Mouse (Mus musculus) liver, adult (tissue): Measurements from ENCODE around the gene Rgl2.

Experiments used
- GATA4 ChIP-seq: IDR thresholded peaks from 2 replicates; pipeline ENCODE4 v1.6.1; 2014; ENCODE audit warnings: mild to moderate bottlenecking, low read length; ENCODE audit not compliant: insufficient replicate concordance

Rgl2 gene

GRCm38 (mm10) chr17:33953961-33954565 lies 24.7 kb downstream of the Rgl2 start:
- no peak for TF ChIP-seq GATA4

- TF ChIP-seq GATA4 = no peak
Observed at GRCm38 (mm10) chr17:33954646-33955554, 25.6 kb downstream of the Rgl2 start.

- TF ChIP-seq GATA4 = no peak
Observed at GRCm38 (mm10) chr17:33955555-33956214, 26.3 kb downstream of the Rgl2 start, which contains the start of the genes Vps52 and Rps18. Gene Vps52 (plus strand): TSS chr17:33955812. Gene Rps18 (minus strand): TSS chr17:33956001.

- TF ChIP-seq GATA4 = no peak
Observed at GRCm38 (mm10) chr17:33956336-33956735, 27.0 kb downstream of the Rgl2 start.

- no peak for TF ChIP-seq GATA4
Observed at GRCm38 (mm10) chr17:33957493-33957892, 28.1 kb downstream of the Rgl2 start.

- TF ChIP-seq GATA4 = no peak
Observed at GRCm38 (mm10) chr17:33958451-33958850, 29.1 kb downstream of the Rgl2 start.

- TF ChIP-seq GATA4 = no peak
Observed at GRCm38 (mm10) chr17:33959135-33959534, 29.8 kb downstream of the Rgl2 start.

- no peak for TF ChIP-seq GATA4
Observed at GRCm38 (mm10) chr17:33959948-33960347, 30.6 kb downstream of the Rgl2 start.

- no peak for TF ChIP-seq GATA4
Observed at GRCm38 (mm10) chr17:33962876-33963275, 33.5 kb downstream of the Rgl2 start.

GRCm38 (mm10) chr17:33965082-33965845 lies 35.9 kb downstream of the Rgl2 start:
- TF ChIP-seq GATA4 = no peak

- no peak for TF ChIP-seq GATA4
Observed at GRCm38 (mm10) chr17:33965846-33966550, 36.7 kb downstream of the Rgl2 start.

GRCm38 (mm10) chr17:33968489-33968888 lies 39.1 kb downstream of the Rgl2 start:
- no peak for TF ChIP-seq GATA4

GRCm38 (mm10) chr17:33968927-33969326 lies 39.6 kb downstream of the Rgl2 start:
- no peak for TF ChIP-seq GATA4

GRCm38 (mm10) chr17:33969394-33969793 lies 40.1 kb downstream of the Rgl2 start:
- no peak for TF ChIP-seq GATA4
